Mouse (Mus musculus): Measurements from ENCODE around the gene Ncbp1.

DNA sequence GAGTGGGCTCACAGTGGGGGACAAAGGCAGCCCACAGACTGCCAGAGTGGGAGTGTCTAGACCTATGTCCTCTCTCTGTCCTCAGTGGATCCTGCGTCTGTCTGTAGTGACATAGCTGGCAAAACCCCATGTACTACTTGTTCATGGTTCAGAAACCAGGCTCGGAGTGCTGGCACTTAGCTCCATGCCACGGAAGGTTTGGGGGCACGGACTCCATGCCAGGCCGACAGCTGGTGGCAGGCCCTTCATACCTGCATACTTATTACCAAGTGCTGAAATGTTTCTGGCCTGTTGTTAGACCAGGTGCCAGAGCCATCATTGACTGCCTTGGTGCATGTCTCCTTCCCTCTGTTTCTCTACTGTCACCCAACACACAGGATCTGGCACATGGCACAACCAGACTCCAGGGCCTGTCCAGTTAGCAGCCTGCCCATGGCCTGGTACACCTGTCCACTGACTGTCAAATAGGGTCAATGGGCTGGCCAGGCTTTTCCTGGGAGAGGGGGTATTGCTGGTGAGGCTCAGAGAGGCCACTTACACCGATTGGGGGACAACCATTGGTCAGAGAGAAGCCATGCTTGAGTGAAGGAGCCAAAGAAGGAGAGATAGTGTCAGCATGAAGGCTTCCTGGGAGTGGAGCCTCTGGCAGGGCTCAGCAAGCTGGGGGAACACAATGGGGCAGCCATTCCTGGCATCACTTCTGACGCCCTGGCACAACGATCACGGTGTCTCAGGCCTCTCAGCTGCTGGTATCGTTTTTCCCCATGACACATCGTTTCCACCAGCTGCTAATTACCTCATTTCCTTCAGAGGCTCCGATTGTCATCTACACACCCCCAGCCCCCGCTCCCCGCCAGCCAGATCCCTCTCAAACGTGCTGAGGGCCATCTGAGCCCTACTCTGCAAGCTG, 43.2 kb upstream of the Ncbp1 start:
- TF ChIP-seq CTCF (IDR thresholded peaks at IDR 0.05): no peak
- TF ChIP-seq EP300 (IDR thresholded peaks at IDR 0.05): no peak

All from lung, postnatal 0 days (tissue).